Mouse (Mus musculus) testis, postnatal 10 days (tissue): ENCODE measurements around the gene Rbfox2.
A peak's percentile ranks its signal among the peaks of the same experiment; 100 is the strongest.
"Not testable (repeated sequence)": the region's sequence is repeated elsewhere in the genome, so short reads cannot be mapped to it uniquely, and the experiment has no call there.

ENCODE experiments used
- DNase-seq: peaks from one replicate; pipeline ENCODE4 v3.0.0; 2021; ENCODE audit warnings: low spot score

Gene Rbfox2

DNA sequence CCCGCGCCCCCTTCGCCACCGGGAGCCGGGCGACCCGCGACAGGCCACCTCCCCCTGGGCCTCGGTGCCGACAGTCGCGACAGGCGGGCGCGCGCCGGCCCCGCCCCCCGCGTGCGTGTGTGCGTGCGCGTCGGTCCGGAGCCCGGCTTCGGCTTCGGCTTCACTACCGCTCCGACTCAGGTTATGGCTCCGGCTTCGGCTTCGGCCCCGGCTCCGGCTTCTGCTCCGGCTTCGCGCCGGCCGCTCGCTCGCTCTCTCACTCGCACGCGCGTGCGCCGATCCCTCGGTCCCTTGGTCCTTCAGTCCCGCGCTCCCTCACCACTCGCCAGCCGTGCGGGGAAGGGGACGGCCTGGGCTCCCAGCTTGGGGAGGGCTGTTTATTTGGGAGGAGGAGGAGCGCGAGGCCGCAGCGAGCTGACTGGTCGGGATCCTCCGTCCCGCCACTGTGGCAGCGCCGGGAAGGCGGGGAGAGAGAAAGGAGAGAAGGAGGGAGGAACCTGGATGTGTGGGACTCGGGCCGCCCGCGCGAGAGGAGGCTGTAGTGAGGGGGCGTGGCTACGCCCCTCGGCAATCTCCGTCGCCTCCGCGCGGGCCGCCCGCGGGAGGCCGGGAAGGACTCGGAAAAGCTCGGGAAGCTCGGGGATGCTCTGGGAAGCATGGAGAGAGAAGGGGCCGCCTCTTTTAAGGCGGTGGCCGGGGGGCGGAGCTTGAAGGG, at the start of gene Rbfox2:
Gene Rbfox2, minus strand, starts transcription at position 458 of the 715 bp plus-strand sequence.
- peak; percentile 95 for DNase-seq

- DNase-seq = no peak
Measured at GRCm38 (mm10) chr15:77356248-77356810, 49.5 kb upstream of the Rbfox2 start.

DNA sequence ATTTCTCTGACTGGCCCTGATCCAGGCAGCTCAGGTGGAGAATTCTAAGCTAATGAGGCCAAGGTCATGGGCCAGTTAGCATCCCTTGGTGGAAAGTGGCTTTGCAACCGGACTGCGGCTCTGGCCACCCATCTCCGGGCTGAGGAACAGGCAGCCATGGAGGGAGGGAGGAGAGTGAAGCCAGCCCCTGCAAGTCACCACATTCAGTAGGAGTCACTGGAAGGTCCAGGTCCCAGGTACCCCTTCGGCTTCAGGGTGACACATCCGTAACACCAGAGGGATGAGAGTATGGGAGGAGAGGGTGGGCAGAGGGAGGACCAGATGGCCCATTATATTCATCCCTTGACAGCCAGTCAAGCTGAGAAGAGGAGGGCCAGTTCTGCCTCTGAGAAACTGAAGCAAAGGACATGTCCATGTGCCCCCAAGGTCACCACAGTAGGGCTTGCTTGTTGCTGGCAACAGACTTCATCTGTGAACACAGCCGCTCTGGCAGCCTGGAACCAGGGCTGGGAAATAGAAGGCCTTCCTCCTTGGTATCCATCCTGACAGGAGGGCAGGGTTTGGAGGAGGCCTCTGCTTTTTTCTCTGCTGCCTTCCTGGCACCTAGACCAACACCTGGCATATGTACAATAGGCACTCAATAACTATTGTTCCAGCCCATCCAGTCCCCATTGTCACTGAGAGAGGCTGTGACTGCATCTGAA, 48.2 kb upstream of the Rbfox2 start:
- no peak for DNase-seq

- no peak for DNase-seq
Measured at GRCm38 (mm10) chr15:77354496-77354847, 47.7 kb upstream of the Rbfox2 start.

DNA sequence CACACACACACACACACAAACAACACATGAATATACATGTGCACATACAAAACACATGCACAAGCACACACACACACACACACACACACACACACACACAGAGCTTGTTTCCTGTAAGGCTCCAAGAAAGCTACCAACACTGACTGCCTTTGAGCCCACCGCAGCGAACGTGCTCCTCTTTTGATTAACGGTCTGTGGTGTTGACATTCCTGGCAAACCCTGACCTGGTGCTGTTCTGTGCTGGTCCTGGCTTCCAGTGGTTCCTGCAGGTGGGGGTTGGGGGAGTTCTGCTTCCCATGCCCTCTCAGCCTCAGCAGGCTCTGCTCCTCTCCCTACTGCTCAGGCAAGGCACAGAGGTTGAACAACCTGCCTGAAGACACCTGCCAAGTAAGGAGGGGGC, 47.0 kb upstream of the Rbfox2 start:
- DNase-seq = no peak

- no peak for DNase-seq
Measured at GRCm38 (mm10) chr15:77352863-77353262, 46.1 kb upstream of the Rbfox2 start.

- no peak for DNase-seq
Measured at GRCm38 (mm10) chr15:77350117-77350516, 43.3 kb upstream of the Rbfox2 start.

- no peak for DNase-seq
Measured at GRCm38 (mm10) chr15:77348146-77348545, 41.3 kb upstream of the Rbfox2 start.

DNA sequence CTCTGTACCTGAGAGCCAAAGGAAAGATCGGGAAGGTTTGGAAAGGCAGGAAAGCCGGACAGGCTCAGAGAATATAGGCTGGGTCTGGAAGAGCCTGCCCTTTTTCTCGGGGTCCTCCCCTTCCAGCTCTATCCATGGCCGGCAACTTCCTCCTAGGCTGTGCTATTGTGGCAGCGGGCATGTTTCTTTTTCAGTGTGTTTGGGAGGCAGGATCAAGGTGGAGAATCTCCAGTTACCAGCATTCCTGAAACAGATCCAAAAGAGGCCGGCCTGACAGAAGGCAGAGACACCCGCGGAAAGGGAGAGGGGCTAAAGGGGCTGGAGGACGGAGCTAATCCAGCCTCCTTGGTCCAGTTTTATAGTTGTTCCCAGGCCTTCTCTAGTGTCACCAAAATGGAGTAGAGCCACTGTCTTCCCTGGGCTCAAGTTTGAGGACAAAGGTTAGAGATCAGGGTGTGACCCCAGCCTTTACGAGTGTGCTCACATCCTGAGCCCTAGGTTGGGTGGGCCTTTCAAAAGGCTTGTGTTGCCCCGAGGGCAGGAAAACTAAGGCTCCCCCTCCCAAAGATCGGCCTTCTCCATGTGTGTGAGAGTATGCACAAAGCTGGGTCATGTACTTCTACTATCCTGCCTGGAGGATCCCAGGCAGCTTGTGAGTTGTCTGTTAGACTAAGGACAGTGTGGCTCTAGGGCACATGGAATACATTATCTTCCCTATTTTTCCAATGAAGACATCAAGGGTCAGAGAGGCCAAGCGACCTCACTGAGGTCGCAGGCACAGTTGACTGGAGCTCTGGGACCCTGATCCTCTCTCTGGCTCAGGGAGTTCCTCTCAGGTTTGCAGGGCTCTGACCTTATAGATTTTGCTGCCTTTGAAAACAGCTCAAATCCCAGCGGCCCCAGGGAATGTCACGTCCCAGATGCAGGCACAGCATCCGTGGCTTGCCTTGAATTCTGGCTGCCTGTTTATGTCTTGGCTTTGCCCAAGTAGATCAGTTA, 37.6 kb upstream of the Rbfox2 start:
- no peak for DNase-seq

- peak; percentile 88 for DNase-seq
Measured at GRCm38 (mm10) chr15:77343527-77344091, 36.8 kb upstream of the Rbfox2 start.

DNA sequence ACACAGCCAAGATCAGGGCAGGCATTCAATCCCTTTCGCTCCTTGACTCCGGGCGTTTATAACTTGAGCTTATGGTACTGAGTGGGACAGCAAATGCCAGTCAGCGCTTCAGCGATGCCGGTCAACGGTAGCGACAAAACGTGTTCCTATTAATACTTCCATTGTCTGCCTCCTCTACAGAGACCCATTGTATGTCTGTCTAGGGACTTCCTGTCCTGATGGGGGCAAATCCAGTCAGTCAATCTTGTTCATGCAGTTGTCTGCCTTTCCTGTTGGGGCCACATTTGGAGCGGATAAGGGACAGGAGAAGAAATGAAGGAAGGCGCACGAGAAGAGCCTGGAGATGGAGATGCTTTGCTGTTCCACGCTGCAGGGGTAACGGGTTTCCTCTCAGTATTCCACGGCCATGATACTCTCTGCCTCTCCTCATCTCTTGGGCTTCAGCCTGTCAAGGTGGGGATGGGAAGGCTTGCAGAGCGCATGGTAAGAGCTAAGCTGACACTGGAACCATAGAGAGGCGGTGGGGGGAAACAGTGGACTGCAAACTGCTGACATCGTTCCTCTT, 36.2 kb upstream of the Rbfox2 start:
- no peak for DNase-seq

DNA sequence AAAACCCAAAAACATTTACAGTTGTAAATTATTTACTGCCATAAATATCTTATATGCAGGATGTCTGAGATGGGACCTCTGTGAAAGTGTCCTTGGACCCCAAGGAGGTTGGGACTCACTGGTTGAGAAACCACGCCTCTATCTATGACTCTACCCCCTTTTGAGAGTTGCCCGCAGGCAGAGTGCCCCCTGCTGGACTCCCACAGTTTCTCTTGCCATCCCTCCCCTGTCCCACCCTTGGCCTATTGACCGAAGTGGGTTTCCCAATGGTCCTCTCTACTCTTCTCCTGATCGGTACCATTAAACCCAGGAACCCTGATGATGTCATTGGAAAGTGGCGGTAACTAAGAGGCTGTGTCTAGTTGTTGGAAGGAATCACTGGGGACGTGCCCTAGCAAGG, 35.2 kb upstream of the Rbfox2 start:
- DNase-seq = no peak

- no peak for DNase-seq
Measured at GRCm38 (mm10) chr15:77340581-77340980, 33.8 kb upstream of the Rbfox2 start.

GRCm38 (mm10) chr15:77338924-77339429, 32.2 kb upstream of the Rbfox2 start:
- DNase-seq = no peak

DNA sequence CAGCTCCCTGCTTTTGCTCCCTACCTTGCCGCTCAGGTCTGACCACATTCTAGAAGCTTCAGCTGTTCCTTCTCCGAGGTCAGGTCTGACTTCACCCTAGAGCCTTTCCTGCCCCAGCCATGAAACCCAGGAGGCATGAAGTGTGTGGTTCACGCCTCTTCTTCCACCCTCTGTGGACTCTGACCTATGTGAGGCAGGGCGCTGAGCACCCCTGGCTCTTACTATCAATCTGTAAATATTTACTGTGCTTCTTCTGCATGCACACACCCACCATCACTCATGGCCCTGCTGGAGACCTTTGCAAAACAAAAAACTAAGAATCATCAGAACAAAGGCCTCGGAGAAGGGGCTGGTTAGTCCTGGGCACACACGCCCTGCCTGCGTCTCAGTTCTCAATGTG, 31.6 kb upstream of the Rbfox2 start:
- no peak for DNase-seq

- DNase-seq = no peak
Measured at GRCm38 (mm10) chr15:77337926-77338325, 31.1 kb upstream of the Rbfox2 start.

DNA sequence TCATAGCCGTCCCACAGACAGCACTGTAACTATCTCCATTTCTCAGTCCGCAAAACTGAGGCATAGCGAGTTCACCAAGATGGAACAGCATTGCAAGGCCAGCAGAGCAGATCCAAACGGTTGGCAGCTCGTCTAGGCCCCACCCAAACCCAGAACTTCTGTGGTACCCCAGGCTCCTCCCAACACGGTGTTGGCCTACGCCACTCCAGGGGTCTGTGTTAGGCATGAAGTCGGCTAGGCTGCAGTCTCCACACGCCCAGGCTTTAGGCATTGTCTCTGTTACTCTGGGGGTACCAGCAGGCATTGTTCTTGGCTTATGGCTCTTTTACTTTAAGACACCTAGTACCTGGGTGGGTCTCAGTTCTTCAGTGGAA, 30.2 kb upstream of the Rbfox2 start:
- no peak for DNase-seq

- DNase-seq = peak; percentile 96
Measured at GRCm38 (mm10) chr15:77336287-77336967, 29.6 kb upstream of the Rbfox2 start.

DNA sequence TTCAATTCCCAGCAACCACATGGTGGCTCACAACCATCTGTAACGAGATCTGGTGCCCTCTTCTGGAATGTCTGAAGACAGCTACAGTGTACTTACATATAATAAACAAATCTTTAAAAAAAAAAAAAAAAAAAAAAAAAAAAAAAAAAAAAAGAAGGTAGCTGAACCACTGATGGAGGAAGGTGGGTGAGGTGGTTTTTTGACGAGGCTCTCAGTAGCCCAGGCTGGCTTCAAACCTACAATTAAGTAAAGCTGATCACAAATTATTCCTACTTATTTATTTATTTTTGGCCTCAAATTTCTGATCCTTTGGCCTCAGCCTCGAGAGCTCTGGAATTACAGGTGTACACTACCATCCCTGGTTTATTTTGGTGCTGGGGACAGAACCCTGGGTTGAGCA, 28.4 kb upstream of the Rbfox2 start:
- DNase-seq = not testable (repeated sequence)

GRCm38 (mm10) chr15:77332272-77332991, 25.6 kb upstream of the Rbfox2 start:
- no peak for DNase-seq
